Mouse (Mus musculus): ENCODE data around the gene B3gntl1. TPM values are rescaled to one million over a fixed set of nuclear protein-coding genes. Genes with fewer than 3 reads are reported as not detected.

B3gntl1 gene
- polyA plus RNA-seq, 1 experiment from 2014 or later, result 6.0 TPM

GRCm38 (mm10) chr11:121688024-121688423 is 15.1 kb upstream of the B3gntl1 start:
- no peak for ATAC-seq (replicated peaks; ENCODE audit: extremely low read depth, insufficient read depth, low FRiP score)
- H3K9me3 ChIP-seq (replicated peaks; ENCODE audit: control insufficient read depth, low read length), result no peaks in the 10 kb centered on the region
- no peak overlapping the region for H3K4me3 ChIP-seq (ENCODE audit: low read length)
- no peak overlapping the region for H3K9ac ChIP-seq (ENCODE audit: low read length)
- no peaks in the 10 kb centered on the region for H3K27me3 ChIP-seq (ENCODE audit: control insufficient read depth, insufficient read depth, low read length)
- H3K4me1 ChIP-seq (ENCODE audit: control insufficient read depth, insufficient read depth, low read length), result 0 out of 2 replicates have a peak, but pooled peaks cover 4% of the 10 kb centered on the region
- 74% methylated on average over 2 of the region's 2 CpGs for WGBS
- H3K27ac ChIP-seq (ENCODE audit: low read length), result no peak overlapping the region
- no peaks in the 10 kb centered on the region for H3K36me3 ChIP-seq (ENCODE audit: control insufficient read depth, insufficient read depth)
- no peak overlapping the region for H3K4me2 ChIP-seq (ENCODE audit: low read depth, low read length)

- H3K36me3 ChIP-seq (ENCODE audit: control insufficient read depth, insufficient read depth), result no peaks in the 10 kb centered on the region
- H3K9ac ChIP-seq (ENCODE audit: low read length), result no peak overlapping the region
- no peak overlapping the region for H3K4me3 ChIP-seq (ENCODE audit: low read length)
- no peaks in the 10 kb centered on the region for H3K9me3 ChIP-seq (replicated peaks; ENCODE audit: control insufficient read depth, low read length)
- H3K27ac ChIP-seq (ENCODE audit: low read length), result peak overlapping the region; percentile 20; the same call in 1 of the 2 replicates
- no peak overlapping the region for H3K4me2 ChIP-seq (ENCODE audit: low read depth, low read length)
- H3K4me1 ChIP-seq (ENCODE audit: control insufficient read depth, insufficient read depth, low read length), result 0 out of 2 replicates have a peak, but pooled peaks cover 4% of the 10 kb centered on the region
- WGBS, result 37% methylated on average over 5 of the region's 5 CpGs
- peak; percentile 55; the same call in 1 of the 2 replicates for ATAC-seq (replicated peaks; ENCODE audit: extremely low read depth, insufficient read depth, low FRiP score)
- H3K27me3 ChIP-seq (ENCODE audit: control insufficient read depth, insufficient read depth, low read length), result no peaks in the 10 kb centered on the region
These were observed 13.7 kb upstream of the B3gntl1 start for GRCm38 (mm10) chr11:121686674-121687073.

- Histone ChIP-seq H3K27ac (ENCODE audit: low read length) (peak overlapping the region; percentile 20; the same call in 1 of the 2 replicates), H3K4me1 (ENCODE audit: control insufficient read depth, insufficient read depth, low read length) (0 out of 2 replicates have a peak, but pooled peaks cover 4% of the 10 kb centered on the region), H3K9me3 (replicated peaks; ENCODE audit: control insufficient read depth, low read length) (no peaks in the 10 kb centered on the region), H3K27me3 (ENCODE audit: control insufficient read depth, insufficient read depth, low read length) (no peaks in the 10 kb centered on the region), H3K4me3 (ENCODE audit: low read length) (no peak overlapping the region), H3K9ac (ENCODE audit: low read length) (no peak overlapping the region), H3K4me2 (ENCODE audit: low read depth, low read length) (no peak overlapping the region), H3K36me3 (ENCODE audit: control insufficient read depth, insufficient read depth) (no peaks in the 10 kb centered on the region)
- ATAC-seq (replicated peaks; ENCODE audit: extremely low read depth, insufficient read depth, low FRiP score), result no peak
- 63% methylated on average over 4 of the region's 4 CpGs for WGBS
These were observed 13.1 kb upstream of the B3gntl1 start for GRCm38 (mm10) chr11:121686091-121686490.

GRCm38 (mm10) chr11:121685491-121686001 is 12.6 kb upstream of the B3gntl1 start:
- H3K4me3 ChIP-seq (ENCODE audit: low read length), result no peak overlapping the region
- H3K9me3 ChIP-seq (replicated peaks; ENCODE audit: control insufficient read depth, low read length), result no peaks in the 10 kb centered on the region
- no peak; the same call in 1 of the 2 replicates for ATAC-seq (replicated peaks; ENCODE audit: extremely low read depth, insufficient read depth, low FRiP score)
- 50% methylated on average over 6 of the region's 6 CpGs for WGBS
- no peaks in the 10 kb centered on the region for H3K27me3 ChIP-seq (ENCODE audit: control insufficient read depth, insufficient read depth, low read length)
- H3K9ac ChIP-seq (ENCODE audit: low read length), result no peak overlapping the region
- H3K36me3 ChIP-seq (ENCODE audit: control insufficient read depth, insufficient read depth), result no peaks in the 10 kb centered on the region
- 0 out of 2 replicates have a peak, but pooled peaks cover 4% of the 10 kb centered on the region for H3K4me1 ChIP-seq (ENCODE audit: control insufficient read depth, insufficient read depth, low read length)
- H3K4me2 ChIP-seq (ENCODE audit: low read depth, low read length), result no peak overlapping the region
- H3K27ac ChIP-seq (ENCODE audit: low read length), result no peak overlapping the region

DNA sequence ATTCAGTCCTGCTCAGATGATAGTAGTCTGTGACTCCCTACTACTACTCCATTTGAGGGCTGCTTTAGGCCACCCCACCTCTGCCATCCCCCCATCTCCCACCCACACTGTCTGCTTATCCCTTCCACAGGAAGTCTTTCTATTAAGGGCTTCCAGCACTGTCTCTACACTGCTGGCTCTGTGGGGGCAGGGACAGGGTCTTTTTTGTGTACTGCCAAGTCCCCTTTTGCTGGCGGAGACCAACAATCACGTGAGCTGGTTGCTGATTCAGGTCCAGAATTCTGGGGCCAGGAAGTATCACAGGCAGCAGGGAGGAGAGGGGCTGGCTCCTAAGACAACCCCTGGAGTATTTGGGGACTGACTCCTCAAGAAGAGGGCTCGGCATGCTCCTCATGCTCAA is 10.3 kb upstream of the B3gntl1 start:
- no peak for ATAC-seq (replicated peaks; ENCODE audit: extremely low read depth, insufficient read depth, low FRiP score)
- no peaks in the 10 kb centered on the region for H3K9me3 ChIP-seq (replicated peaks; ENCODE audit: control insufficient read depth, low read length)
- H3K27ac ChIP-seq (ENCODE audit: low read length), result no peak overlapping the region
- H3K4me1 ChIP-seq (ENCODE audit: control insufficient read depth, insufficient read depth, low read length), result 0 out of 2 replicates have a peak, but pooled peaks cover 4% of the 10 kb centered on the region
- H3K36me3 ChIP-seq (ENCODE audit: control insufficient read depth, insufficient read depth), result no peaks in the 10 kb centered on the region
- H3K9ac ChIP-seq (ENCODE audit: low read length), result no peak overlapping the region
- no peak overlapping the region for H3K4me2 ChIP-seq (ENCODE audit: low read depth, low read length)
- no peak overlapping the region for H3K4me3 ChIP-seq (ENCODE audit: low read length)
- 46% methylated on average over 3 of the region's 3 CpGs for WGBS
- no peaks in the 10 kb centered on the region for H3K27me3 ChIP-seq (ENCODE audit: control insufficient read depth, insufficient read depth, low read length)

GRCm38 (mm10) chr11:121680750-121681149 is 7.8 kb upstream of the B3gntl1 start:
- H3K9ac ChIP-seq (ENCODE audit: low read length), result no peak overlapping the region
- ATAC-seq (replicated peaks; ENCODE audit: extremely low read depth, insufficient read depth, low FRiP score), result no peak

DNA sequence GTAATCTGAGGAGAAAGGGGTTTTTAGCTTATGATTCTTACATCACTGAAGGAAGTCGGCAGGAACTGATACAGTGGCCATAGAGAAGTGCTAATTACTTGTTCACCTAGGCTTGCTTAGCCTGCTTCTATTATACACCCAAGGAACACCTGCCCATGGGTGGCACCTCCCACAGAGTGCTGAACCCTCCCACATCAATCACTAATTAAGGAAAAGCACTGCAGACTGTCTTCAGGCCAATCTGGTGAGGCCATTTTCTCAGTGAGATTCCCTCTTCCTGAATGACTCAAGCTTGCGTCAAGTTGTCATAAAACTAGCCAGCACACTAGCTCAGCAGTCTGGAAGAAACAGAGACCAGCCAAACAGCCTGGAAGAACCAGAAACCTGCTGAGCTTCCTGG is 6.6 kb upstream of the B3gntl1 start:
- no peak for ATAC-seq (replicated peaks; ENCODE audit: extremely low read depth, insufficient read depth, low FRiP score)
- WGBS, result 80% methylated on average over 2 of the region's 2 CpGs
- no peak overlapping the region for H3K27ac ChIP-seq (ENCODE audit: low read length)
- no peaks in the 10 kb centered on the region for H3K27me3 ChIP-seq (ENCODE audit: control insufficient read depth, insufficient read depth, low read length)
- H3K36me3 ChIP-seq (ENCODE audit: control insufficient read depth, insufficient read depth), result no peaks in the 10 kb centered on the region
- H3K4me3 ChIP-seq (ENCODE audit: low read length), result no peak overlapping the region
- H3K9me3 ChIP-seq (replicated peaks; ENCODE audit: control insufficient read depth, low read length), result peaks cover 5% of the 10 kb centered on the region; the same call in 1 of the 2 replicates
- H3K4me2 ChIP-seq (ENCODE audit: low read depth, low read length), result no peak overlapping the region
- no peak overlapping the region for H3K9ac ChIP-seq (ENCODE audit: low read length)
- no peaks in the 10 kb centered on the region for H3K4me1 ChIP-seq (ENCODE audit: control insufficient read depth, insufficient read depth, low read length)

More at GRCm38 (mm10) chr11:121680750-121681149, 7.8 kb upstream of the B3gntl1 start:
- 64% methylated on average over 5 of the region's 5 CpGs for WGBS
- Histone ChIP-seq H3K27ac (ENCODE audit: low read length) (no peak overlapping the region), H3K27me3 (ENCODE audit: control insufficient read depth, insufficient read depth, low read length) (no peaks in the 10 kb centered on the region), H3K9me3 (replicated peaks; ENCODE audit: control insufficient read depth, low read length) (peaks cover 5% of the 10 kb centered on the region; the same call in 1 of the 2 replicates), H3K4me2 (ENCODE audit: low read depth, low read length) (no peak overlapping the region), H3K4me3 (ENCODE audit: low read length) (no peak overlapping the region), H3K36me3 (ENCODE audit: control insufficient read depth, insufficient read depth) (no peaks in the 10 kb centered on the region), H3K4me1 (ENCODE audit: control insufficient read depth, insufficient read depth, low read length) (no peaks in the 10 kb centered on the region)

- no peak overlapping the region for H3K9ac ChIP-seq (ENCODE audit: low read length)
- H3K36me3 ChIP-seq (ENCODE audit: control insufficient read depth, insufficient read depth), result no peaks in the 10 kb centered on the region
- H3K4me2 ChIP-seq (ENCODE audit: low read depth, low read length), result no peak overlapping the region
- peaks cover 5% of the 10 kb centered on the region; the same call in 1 of the 2 replicates for H3K9me3 ChIP-seq (replicated peaks; ENCODE audit: control insufficient read depth, low read length)
- H3K4me3 ChIP-seq (ENCODE audit: low read length), result no peak overlapping the region
- no peak overlapping the region for H3K27ac ChIP-seq (ENCODE audit: low read length)
- H3K4me1 ChIP-seq (ENCODE audit: control insufficient read depth, insufficient read depth, low read length), result peaks cover 8% of the 10 kb centered on the region
- WGBS, result 78% methylated on average over 2 of the region's 2 CpGs
- H3K27me3 ChIP-seq (ENCODE audit: control insufficient read depth, insufficient read depth, low read length), result no peaks in the 10 kb centered on the region
- no peak for ATAC-seq (replicated peaks; ENCODE audit: extremely low read depth, insufficient read depth, low FRiP score)
These were observed 3.9 kb upstream of the B3gntl1 start for GRCm38 (mm10) chr11:121676836-121677235.

GRCm38 (mm10) chr11:121673629-121674028 is 676 bp upstream of the B3gntl1 start:
- Histone ChIP-seq H3K4me3 (ENCODE audit: low read length) (peak overlapping the region; percentile 64), H3K36me3 (ENCODE audit: control insufficient read depth, insufficient read depth) (peaks cover 3% of the 10 kb centered on the region), H3K9ac (ENCODE audit: low read length) (peak overlapping the region; percentile 75), H3K27me3 (ENCODE audit: control insufficient read depth, insufficient read depth, low read length) (no peaks in the 10 kb centered on the region), H3K9me3 (replicated peaks; ENCODE audit: control insufficient read depth, low read length) (peaks cover 5% of the 10 kb centered on the region; the same call in 1 of the 2 replicates), H3K27ac (ENCODE audit: low read length) (peak overlapping the region; percentile 91), H3K4me1 (ENCODE audit: control insufficient read depth, insufficient read depth, low read length) (peaks cover 8% of the 10 kb centered on the region), H3K4me2 (ENCODE audit: low read depth, low read length) (peak overlapping the region; percentile 70)
- no peak for ATAC-seq (replicated peaks; ENCODE audit: extremely low read depth, insufficient read depth, low FRiP score)
- 64% methylated on average over 7 of the region's 7 CpGs for WGBS
